Mouse (Mus musculus) urinary bladder, postnatal 25 days (tissue): Measurements from ENCODE around the gene Ppp4c.
"Not testable (repeated sequence)": the region's sequence is repeated elsewhere in the genome, so short reads cannot be mapped to it uniquely, and the experiment has no call there.

Experiments
- DNase-seq: peaks from one replicate; pipeline ENCODE4 v3.0.0; 2022; ENCODE audit warnings: low spot score

The Ppp4c gene

DNA sequence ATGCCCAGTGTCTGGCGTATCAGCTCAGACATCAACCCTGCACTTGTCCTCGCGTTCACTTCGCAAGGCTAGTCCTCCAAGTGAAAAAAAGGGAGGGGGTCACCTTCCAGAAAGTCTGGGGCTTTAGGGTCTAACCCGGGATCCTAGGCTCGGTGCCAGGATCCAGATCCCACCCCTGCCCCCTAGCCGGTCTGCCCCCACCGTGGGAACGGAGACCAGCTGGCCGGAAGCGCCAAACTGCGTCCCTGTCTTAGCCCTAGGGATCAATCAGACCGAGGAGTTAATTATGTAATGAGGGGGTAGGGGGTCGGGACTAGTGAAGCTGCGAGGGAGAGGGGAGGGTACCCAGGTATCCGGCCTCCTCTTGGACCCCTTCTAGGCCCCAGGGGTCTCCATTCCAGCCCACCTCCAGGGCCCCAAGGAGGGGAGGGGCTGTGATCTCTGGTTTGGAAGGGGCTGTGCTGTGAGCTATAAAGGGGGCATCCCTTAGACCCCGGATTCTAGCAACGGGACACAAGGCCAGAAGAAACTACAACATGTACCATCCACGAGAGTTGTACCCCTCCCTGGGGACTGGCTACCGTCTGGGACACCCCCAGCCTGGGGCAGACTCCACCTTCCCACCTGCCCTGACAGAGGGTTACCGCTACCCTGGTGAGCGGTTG lies 11.2 kb downstream of the Ppp4c start, which contains the start of gene Tbx6:
Gene Tbx6 (plus strand): TSS at position 513 of the 665 bp plus-strand sequence.
- no peak for DNase-seq

DNA sequence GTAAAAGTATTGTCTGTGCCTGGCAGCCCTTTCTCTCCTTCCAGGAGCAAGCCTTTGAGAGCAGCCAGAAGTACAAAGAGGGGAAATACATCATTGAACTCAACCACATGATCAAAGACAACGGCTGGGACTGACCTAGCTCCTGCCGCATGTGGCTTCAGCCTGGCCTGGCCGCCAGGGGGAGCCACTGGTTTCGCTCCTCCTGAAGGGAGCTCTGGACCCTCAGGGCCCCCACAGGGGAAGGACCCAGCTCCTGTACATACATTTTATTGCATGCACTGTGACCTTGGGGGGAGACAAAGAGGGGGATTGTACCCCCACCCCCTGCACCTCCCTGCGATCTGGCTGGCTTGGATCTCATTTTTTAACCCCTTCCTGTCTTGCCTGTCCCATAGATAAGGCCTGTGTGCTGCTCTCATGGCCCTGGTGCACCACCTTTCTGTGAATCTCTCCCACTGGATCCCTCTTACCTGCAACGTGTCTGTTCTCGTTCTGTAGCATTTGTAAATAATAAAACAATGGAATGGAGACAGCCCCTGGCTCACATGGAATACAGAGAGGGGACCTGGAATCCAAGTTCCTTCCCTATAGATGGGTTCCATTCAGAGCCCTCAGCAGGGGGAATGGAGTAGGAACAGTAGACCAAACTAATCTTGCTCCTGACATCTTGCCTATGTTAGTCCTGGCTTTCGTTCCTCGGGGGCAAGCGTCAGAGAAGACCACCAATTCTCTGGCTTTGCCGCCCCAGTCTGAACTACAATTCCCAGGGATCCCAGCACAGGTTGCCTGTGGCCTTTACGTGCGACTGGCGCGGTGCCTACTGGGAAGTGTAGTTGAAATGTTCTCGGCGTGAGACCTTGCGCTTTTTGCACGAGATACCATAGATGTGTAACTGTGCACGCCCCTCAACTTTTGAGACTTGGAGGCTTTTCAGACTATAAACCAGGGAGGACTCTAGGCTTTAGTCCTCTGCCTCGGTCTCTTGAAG lies 12.0 kb downstream of the Ppp4c start:
- DNase-seq = peak; percentile 80

DNA sequence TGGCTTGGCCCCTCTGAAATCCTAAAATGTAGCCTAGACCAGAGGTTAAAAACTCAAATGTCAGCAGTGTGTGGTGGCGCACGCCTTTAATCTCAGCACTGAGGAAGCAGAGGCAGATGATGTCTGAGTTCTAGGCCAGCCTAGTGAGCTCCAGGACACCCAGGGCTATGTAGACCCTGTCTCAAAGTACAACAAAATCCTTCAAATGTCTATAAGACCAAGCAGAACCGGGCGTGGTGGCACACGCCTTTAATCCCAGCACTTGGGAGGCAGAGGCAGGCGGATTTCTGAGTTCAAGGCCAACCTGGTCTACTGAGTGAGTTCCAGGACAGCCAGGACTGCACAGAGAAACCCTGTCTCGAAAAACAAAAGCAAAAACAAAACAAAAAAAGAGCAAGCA lies 13.2 kb downstream of the Ppp4c start:
- DNase-seq = not testable (repeated sequence)

DNA sequence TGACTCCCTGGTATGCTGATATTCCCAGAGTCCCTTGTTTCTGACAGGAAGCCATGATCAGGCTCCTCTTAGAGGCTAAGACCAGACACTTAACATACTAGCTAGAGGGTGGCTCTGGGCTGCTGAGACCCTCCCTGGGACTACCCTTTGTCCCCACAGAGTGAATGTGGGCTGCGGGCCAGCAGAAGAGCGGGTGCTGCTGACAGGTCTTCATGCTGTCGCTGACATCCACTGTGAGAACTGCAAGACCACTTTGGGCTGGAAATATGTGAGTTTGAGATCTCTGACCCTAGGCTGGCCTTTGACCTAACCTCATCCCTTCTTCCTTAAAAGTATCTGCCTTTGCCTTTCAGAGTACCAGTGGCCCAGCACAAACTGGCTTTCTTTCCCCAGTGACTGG lies 14.1 kb downstream of the Ppp4c start:
- DNase-seq = no peak

DNA sequence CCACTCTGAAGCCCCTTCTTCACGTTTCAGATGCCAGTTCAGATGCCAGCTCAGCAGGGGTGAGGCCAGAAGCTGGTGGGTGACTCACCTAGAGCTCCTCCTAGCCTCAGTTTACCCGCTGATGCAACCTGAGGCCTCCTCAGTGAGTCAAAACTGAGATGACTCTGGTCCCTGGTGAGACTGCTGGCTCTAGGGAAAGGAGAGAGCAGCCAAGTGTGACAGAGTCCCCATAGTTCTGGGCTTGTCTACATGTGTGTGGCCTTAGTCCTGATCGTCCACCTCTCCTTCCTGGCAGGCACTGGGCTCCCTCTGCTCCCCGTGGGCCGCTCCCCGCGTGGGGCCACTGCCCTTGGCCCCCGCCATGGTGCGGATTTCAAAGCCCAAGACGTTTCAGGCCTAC lies 14.8 kb downstream of the Ppp4c start:
- no peak for DNase-seq

DNA sequence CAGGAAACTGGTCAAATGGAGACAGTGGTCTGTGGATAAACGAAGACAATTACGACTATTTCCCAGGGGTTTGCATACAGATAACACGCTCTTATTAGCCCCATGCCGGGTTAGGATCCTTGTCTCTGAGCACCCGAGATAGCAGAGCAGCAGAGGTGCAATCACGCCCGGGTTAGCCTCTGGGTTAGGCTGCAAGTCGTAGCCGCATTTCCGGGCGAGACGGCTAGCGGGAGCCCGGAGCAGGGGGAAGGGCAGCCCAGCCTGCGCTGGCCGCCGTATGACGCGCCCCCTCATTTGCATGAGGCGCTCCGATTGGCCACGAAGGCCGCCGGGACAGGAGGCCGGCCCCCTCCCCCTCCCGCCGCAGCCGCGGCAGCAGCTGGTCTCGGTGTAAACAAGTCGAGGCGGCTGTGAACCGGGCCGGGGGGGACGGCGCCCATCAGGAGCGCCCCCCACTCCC lies 15.7 kb downstream of the Ppp4c start, which contains the start of gene Ypel3:
Gene Ypel3 (plus strand): TSS at position 358 of the 460 bp plus-strand sequence.
- peak; percentile 90 for DNase-seq

DNA sequence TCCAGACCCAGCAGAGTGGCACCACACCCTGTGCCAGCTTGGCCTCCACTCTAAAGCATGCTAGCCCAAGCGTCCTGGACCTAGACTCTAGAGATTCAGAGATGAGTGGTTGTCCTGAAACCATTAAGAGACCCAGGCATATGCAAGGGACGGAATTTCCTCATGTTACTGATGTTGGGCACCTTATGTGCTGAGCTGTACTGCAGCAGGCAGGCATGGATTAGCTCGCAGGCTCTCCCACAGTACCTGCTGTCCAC lies 16.4 kb downstream of the Ppp4c start:
- no peak for DNase-seq

DNA sequence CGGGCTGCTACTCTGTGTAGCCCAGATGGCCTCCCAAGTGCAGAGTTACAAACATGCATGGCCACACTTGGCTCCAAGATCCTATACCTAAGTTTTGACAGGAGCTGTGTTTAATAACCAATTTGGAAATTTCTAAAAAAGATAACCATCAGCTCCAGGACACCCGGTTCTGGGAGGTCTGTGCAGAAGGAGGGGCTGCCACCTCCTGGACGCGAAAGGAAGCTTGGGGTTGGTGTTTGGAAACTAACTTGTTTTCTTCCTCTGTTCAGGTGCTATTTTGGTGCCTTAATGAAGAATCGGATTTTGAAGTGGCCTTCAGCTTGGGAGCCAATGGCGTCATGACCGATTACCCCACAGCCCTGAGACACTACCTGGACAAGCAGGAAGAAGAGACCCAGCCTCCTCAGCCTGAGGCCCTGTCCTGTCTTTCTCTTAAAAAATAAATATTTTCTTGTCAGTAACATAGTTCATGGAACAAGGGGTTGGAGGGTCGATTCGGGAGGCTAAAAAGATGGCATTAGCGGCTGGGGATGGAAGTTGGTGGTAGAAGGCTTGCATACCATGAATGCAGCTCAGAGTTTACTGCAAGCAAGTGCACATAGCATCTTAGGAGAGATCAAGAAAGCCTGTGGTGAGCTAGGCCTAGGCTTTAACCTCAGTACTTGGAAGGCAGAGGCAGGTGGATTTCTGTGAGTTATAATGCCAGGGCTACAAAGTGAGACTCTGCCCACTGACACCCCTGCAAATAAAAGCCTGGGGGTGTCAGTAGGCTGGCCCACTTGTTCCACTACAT lies 16.9 kb downstream of the Ppp4c start:
- no peak for DNase-seq

DNA sequence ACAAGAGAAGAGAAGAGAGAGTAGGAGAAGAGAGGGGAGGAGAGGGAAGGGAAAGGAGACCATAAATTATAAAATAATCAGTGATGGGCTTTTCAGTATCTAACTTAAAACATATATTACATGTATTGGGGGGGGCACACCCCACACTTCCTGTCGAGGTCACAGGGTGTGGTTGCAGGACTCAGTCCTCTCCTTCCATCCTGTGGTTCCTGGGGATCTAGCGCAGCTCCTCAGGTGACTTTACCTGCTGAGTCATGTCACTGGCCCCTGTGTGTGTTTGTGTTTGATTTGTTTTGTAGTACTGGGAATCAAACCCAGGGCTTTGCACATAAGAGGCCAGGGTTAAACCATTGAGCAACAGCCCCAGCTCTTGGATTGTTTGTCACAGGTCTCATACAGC lies 17.8 kb downstream of the Ppp4c start:
- DNase-seq = no peak

DNA sequence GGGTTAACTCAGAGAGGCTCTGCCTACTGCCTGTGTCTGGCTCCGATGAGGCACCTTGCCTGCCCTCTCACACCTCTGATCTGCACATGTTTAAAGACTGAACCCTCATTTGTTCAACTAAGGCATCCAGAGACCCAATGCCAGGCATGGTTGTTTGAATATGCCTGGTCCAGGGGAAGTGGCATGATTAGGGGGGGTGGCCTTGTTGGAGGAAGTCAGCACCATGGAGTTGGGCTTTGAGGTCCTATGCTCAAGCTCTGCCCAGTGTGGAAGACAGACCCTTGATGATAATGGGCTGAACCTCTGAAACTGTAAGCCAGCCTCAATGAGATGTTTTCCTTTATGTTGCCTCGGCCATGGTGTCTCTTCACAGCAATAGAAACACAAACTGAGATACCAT lies 18.9 kb downstream of the Ppp4c start:
- DNase-seq = no peak

DNA sequence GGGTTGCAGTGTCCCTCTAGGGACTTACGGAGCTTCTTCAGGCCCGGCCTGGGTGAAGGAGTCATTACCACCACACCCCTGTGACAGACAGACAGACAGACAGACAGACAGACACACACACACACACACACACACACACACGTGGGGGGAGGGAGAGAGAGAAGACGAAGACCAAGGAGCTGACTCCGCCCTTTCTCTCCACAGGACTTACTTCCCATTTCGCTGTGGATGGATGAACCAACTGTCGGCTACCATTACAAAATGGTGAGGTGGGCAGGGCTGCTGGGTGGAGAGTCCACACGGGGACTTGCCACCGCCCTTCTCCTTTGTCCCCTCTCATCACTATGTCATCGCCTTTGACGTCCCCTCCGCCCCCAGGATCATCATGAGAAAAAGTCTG lies 21.5 kb downstream of the Ppp4c start:
- DNase-seq = no peak

DNA sequence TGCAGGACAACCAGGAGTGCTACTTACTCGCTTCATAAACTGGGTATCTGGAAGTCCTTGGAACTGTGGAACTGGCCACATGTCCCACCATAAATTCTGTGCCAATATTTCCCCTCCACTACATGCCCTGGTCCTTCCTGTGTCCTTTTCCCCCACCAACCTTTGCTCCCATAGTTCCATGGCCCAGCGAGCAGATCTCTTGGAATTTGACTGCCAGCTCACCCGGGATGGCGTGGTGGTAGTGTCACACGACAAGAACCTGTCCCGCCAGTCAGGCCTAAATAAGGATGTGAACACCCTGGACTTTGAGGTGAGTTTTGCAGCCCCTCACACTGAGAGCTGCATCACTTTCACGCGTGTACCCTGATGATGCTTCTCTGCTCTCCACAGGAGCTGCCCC lies 25.3 kb downstream of the Ppp4c start:
- no peak for DNase-seq

DNA sequence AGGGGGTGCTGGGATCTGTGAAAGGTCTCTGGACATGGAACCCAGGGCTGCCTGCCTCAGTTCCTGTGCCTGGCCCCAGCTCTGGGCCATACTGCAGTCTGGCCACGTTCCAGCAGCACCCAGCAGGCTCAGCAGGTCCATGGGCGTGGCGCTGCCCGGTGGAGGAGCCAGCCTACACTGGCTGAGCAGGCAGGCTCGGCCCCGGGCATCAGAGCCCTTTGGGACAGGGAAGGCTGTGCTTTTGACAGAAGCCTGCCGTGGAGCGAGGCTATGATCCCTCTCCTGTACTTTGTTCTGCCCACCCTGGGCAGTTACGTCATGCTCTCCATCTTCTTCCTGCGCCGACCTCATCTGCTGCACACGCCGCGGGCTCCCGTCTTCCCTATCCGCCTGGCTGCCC lies 26.1 kb downstream of the Ppp4c start, which contains the start of gene Gdpd3:
Gene Gdpd3 (plus strand): TSS at position 134 of the 400 bp plus-strand sequence.
- no peak for DNase-seq

DNA sequence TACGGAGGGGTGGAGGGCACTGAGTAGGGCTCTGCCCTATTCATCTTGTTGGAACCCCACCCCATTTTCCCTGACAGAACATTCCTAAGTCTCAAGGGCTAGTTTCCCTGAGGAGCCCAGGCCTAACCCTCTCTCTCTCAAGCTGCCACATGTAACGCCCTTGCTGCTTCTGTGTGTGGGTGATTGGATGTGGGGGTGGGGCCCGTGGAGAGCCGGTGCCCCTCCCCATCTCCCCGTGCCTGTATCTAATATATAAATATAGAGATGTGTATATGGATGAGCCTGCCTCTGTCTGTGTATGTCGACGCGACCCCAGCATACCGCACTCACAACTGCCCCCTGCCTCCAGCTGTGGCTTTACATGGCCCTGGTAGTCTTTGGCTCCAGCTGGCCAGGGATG lies 26.8 kb downstream of the Ppp4c start:
- no peak for DNase-seq

DNA sequence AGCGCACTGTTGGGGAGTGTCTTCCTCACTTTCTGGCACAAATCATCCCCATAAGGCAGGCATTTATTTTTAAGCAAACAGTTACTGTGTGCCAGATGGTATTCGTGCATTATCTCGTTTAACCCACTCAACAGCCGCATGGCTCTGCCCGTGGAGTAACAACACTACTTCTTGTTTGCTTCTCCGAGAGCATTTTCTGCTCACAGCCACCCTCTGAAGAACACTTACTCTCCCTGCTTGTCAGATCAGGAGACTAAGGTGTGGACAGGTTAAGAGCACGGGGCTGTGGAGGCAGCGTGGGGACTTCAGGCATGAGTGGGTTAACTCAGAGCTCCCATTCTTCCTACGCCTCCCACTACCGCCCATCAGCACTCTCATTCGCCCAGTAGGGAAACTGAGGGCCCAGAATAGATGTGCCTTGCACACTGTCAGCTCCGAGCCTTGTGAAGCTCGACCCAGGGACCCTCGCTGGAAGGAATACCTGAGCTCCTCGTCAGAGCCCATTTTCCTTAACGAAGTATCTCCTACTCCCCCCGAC lies 29.8 kb downstream of the Ppp4c start:
- no peak for DNase-seq

DNA sequence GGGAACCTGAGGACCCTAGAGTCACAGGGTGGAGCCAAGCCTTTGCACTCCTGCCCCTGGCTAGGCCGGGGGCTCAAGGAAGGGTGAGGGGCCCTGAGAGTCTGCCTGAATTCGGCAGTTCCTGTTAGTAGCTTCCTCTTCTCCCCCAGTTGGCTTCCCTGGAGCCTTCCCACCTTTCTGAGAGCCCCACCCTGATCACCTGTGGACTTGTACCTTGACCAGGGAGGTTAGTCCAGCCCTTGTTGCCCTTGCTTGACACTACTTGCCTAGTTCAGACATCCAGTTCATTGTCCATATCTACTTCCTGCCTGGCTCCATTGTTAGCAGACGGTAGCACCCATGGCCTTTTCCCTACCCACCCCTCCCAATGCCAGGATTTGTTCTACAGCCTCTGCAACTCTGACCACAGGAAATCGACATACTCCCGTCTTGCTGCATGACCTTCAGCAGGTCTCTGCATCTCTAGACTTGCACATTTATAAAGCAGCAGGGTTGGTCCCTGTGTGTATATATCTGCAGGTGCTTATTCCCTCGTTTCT lies 30.7 kb downstream of the Ppp4c start:
- no peak for DNase-seq

DNA sequence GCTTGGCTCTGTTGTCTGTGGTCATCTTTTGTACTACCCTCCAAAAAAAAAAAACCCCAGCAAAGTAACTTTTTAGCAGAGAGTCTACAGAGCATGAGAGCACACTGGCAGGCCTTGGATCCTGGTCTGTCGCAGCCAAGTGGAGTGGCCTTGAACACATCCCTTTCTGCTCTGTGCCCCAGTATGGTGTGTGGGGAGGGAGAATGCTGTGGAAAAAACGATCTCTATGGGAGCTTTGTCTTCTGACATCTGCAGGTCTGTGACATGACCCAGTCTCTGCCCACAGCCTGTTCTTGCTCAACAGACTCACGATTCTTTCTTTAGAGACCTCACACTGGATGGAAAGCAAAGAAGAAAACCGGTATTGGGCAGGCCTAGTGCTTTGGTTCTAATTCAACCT lies 31.3 kb downstream of the Ppp4c start:
- no peak for DNase-seq

DNA sequence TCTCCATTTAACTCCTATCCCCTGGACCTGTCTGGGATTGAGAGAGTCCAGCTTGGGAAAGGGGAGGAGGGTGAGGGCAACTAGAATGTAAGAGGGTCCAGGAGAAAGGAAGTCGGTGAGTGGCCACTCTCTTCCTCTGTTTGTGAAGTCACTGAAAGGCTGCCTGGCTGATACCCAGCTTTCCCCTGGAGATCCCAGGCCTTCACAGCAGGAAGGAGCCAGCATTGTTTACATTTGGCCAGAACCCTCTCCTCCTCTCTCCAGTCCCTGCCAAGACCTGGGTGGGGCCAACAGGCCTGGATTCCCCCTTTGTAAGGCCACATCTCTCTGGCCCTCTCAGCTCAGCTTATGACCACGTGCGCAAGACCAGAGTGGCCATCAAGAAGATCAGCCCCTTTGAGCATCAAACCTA lies 31.9 kb downstream of the Ppp4c start:
- DNase-seq = peak; percentile 57

DNA sequence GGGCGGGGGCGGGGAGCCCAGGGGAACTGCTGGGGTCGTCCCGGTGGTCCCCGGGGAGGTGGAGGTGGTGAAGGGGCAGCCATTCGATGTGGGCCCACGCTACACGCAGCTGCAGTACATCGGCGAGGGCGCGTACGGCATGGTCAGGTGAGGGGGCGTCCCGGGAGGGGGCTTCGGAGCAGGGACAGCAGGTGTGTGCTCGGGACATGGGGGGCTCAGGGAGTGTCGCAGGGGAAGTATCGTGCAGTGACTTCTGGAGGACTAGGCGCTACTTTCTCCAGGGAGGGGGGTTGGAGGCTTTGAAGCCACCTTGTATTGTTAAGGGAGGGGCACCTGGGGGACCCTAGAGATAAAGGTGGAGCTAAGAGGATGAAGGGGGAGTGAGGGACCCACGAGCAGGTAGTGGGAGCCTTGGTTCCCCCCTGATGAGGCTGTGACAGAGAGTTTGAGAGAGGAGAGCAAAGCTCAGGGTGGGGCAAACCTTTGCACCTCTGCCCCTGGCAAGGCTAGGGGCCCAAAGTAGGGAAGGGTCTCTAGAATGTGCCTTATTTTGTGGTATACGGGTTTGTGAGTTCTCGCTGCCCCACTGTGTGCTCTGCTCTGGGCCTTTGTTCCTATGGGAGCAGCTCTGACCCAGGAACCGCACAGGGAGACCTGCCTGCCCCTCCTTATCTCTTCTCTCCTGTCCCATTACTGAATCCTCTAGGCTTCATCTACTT lies 32.5 kb downstream of the Ppp4c start:
- DNase-seq = no peak

DNA sequence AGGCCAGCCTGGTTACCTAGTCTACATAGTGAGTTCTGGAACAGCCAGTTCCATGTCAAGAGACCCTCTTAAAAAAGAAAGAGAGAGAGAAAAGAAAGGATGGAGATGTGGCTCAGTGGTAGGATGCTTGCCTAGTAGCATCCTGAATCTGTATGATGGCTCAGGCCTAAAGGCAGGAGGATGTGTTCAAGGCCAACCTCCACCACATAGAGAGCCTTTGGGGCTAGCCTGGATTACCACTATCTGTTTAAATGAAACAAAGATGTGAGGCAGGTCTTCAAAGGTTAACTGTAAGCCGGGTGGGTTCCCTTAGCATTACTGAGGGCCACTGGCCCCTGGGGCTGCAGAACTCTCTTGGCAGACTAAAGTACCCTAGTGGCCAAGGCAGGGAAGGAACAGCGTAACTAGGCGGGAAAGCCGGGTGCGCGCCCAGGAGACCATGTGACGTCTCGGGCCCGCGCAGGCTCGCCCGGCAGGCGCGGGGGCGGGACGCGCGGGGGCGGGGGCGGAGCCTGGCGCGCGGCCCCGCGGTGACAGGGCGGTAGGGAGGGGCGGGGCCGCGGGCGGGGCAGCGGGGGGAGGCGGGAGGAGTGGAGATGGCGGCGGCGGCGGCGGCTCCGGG lies 33.1 kb downstream of the Ppp4c start, which contains the start of gene Mapk3:
Gene Mapk3 (plus strand): TSS at position 552 of the 622 bp plus-strand sequence.
- peak; percentile 82 for DNase-seq

DNA sequence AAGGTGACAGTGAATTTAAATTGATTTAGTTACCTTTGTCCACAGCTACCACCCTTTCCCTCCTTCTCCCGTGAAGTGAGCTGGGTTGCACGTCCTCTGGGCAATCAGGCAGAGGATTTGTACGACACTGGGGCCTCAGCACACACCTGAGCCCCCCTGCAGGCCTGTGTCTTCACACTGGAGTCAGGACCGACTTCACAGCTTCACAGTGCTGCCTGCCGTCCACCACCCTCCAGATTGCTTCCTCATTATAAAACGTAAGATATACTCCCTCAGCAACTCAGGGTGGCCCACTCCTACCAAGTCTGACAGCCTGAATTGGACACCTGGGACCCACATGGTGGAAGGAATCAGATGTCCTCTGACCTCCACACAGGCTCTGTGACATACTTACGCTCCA lies 33.8 kb downstream of the Ppp4c start:
- no peak for DNase-seq
